Mouse (Mus musculus) erythroid progenitor cell, adult 5-6 weeks (primary cell): ENCODE results near the gene Efna5. TPM values are rescaled to one million over a fixed set of nuclear protein-coding genes. Genes with fewer than 3 reads are reported as not detected.

ENCODE experiments used
- ATAC-seq: replicated peaks from 2 replicates; pipeline ENCODE4 v1.8.0; 2016; ENCODE audit warnings: moderate number of reproducible peaks, mild to moderate bottlenecking, moderate TSS enrichment, inconsistent platforms; ENCODE audit not compliant: poor library complexity, low FRiP score, severe bottlenecking
- total RNA-seq, 2 experiments: library from RNA; stranded (forward) in 1 of 2; stranded (reverse) in 1 of 2; fragments of 150-400 nt in 1 of 2; fragments of 186-747, 209-891 nt in 1 of 2; gene quantifications; 2 replicates each; pipeline versions ENCODE4 v1.2.3 to v1.2.4; 2015 to 2017; ENCODE audit warnings: low replicate concordance in 2 of 2

Gene Efna5
- total RNA-seq, 2 experiments from 2014 or later: not detected

GRCm38 (mm10) chr17:62802748-62803147, 78.4 kb downstream of the Efna5 start:
- ATAC-seq: no peak

GRCm38 (mm10) chr17:62797272-62797671, 83.8 kb downstream of the Efna5 start:
- ATAC-seq: no peak

GRCm38 (mm10) chr17:62789291-62790290, 91.5 kb downstream of the Efna5 start:
- no peak for ATAC-seq

- no peak for ATAC-seq
Observed at GRCm38 (mm10) chr17:62788783-62789182, 92.3 kb downstream of the Efna5 start.

GRCm38 (mm10) chr17:62787855-62788254, 93.3 kb downstream of the Efna5 start:
- ATAC-seq: no peak

- no peak for ATAC-seq
Observed at GRCm38 (mm10) chr17:62786602-62786907, 94.6 kb downstream of the Efna5 start.

- ATAC-seq: no peak
Observed at GRCm38 (mm10) chr17:62785781-62786601, 95.1 kb downstream of the Efna5 start.

GRCm38 (mm10) chr17:62784274-62785171, 96.6 kb downstream of the Efna5 start:
- ATAC-seq: no peak

GRCm38 (mm10) chr17:62783524-62784273, 97.4 kb downstream of the Efna5 start:
- 0 out of 2 replicates have a peak, but pooled peaks have one; percentile 42 for ATAC-seq

GRCm38 (mm10) chr17:62782826-62783404, 98.2 kb downstream of the Efna5 start:
- no peak for ATAC-seq

GRCm38 (mm10) chr17:62781120-62781519, 100.0 kb downstream of the Efna5 start:
- ATAC-seq: no peak

GRCm38 (mm10) chr17:62777858-62778564, 103.1 kb downstream of the Efna5 start:
- no peak for ATAC-seq

GRCm38 (mm10) chr17:62776710-62777109, 104.4 kb downstream of the Efna5 start:
- ATAC-seq: no peak

- ATAC-seq: no peak
Observed at GRCm38 (mm10) chr17:62775976-62776375, 105.1 kb downstream of the Efna5 start.

- no peak for ATAC-seq
Observed at GRCm38 (mm10) chr17:62775401-62775800, 105.7 kb downstream of the Efna5 start.

GRCm38 (mm10) chr17:62774749-62775148, 106.4 kb downstream of the Efna5 start:
- no peak for ATAC-seq

- ATAC-seq: no peak
Observed at GRCm38 (mm10) chr17:62766705-62767104, 114.4 kb downstream of the Efna5 start.

GRCm38 (mm10) chr17:62765165-62765564, 116.0 kb downstream of the Efna5 start:
- ATAC-seq: no peak
